Mouse (Mus musculus) kidney, postnatal 10 days (tissue): ENCODE results near the gene Mtm1.
"Not testable (repeated sequence)": the region's sequence is repeated elsewhere in the genome, so short reads cannot be mapped to it uniquely, and the experiment has no call there.

Experiments used
- DNase-seq: peaks from one replicate; pipeline ENCODE4 v3.0.0; 2021; ENCODE audit warnings: mixed read lengths

Mtm1 gene

GRCm38 (mm10) chrX:71287088-71287487 is 76.5 kb downstream of the Mtm1 start:
- DNase-seq = no peak

GRCm38 (mm10) chrX:71294191-71294590 is 83.6 kb downstream of the Mtm1 start:
- DNase-seq = no peak

GRCm38 (mm10) chrX:71296005-71296404 is 85.4 kb downstream of the Mtm1 start:
- DNase-seq = no peak

DNA sequence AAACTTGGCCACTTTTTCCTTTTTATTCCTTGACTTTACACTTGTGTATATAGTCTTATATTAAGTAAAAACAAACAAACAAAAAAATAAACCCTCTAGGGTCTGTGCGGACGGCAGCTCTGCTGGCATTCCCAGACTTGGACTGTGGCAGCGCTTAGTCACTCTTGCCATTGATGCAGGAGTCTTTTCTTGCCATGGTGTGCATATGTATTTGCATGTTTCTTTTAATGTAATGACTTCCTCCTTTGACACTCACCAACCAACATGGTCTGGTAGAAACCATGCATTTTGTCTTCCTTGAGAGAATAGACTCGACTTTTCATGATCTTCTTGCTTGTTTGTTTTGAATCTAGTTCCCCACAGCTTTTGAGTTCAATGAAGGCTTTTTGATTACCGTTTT is 91.6 kb downstream of the Mtm1 start:
- no peak for DNase-seq

DNA sequence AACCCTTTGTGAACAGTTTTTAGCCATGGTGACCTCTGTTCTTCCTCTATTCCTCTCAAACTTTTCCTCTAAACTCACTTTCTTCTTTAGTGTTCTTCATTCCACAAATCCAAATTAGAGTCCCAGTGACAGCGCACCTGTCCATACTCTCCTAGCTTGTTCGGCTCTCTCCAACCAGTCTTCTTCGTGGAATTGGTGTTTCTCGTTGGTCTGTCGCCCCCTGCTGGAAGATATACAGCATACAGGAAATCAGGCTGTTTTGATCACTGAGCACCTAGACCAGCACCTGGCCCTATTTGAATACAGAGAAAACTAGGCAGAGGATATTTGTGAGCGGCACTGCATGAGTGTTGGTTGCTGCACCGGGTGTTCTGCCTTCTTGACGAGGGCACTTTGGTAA is 100.7 kb downstream of the Mtm1 start:
- peak; percentile 55 for DNase-seq

- no peak for DNase-seq
Measured at GRCm38 (mm10) chrX:71314380-71314779, 103.8 kb downstream of the Mtm1 start.

DNA sequence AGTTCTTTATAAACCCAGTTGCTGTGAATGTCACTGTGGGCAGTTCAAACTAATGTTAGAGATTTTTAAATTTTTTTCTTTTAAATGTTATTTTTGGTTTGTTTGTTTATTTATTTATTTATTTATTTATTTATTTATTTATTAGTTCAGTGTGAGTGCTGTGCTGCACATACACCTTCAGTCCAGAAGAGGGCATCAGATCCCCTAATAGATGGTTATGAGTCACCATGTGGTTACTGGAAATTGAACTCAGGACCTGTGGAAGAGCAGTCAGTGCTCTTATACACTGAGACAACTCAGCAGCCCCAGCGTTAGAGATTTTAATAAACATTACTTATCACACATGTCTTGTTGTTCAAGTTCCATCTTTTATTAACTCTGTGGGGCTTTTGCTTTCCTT is 141.5 kb downstream of the Mtm1 start:
- DNase-seq = peak; percentile 9

- DNase-seq = no peak
Measured at GRCm38 (mm10) chrX:71355331-71355730, 144.8 kb downstream of the Mtm1 start.

DNA sequence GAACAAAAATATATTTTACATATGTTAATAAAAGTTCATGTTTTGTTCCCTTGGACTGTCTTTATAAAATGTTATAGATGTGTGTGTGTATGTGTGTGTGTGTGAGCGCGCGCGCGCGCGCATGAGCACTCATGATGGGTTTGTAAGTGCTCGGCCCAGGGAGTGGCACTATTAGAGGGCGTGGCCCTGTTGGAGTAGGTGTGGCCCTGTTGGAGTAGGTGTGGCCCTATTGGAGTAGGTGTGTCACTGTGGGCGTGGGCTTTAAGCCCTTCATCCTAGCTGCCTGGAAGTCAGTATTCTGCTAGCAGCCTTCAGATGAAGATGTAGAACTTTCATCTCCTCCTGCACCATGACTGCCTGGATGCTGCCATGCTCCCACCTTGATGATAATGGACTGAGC is 151.2 kb downstream of the Mtm1 start:
- not testable (repeated sequence) for DNase-seq

GRCm38 (mm10) chrX:71364062-71364461 is 153.5 kb downstream of the Mtm1 start:
- DNase-seq = no peak

- DNase-seq = peak; percentile 88
Measured at GRCm38 (mm10) chrX:71364554-71364991, 154.0 kb downstream of the Mtm1 start, which contains the start of gene Mtmr1. Mtmr1 (plus strand) TSS chrX:71364760.

DNA sequence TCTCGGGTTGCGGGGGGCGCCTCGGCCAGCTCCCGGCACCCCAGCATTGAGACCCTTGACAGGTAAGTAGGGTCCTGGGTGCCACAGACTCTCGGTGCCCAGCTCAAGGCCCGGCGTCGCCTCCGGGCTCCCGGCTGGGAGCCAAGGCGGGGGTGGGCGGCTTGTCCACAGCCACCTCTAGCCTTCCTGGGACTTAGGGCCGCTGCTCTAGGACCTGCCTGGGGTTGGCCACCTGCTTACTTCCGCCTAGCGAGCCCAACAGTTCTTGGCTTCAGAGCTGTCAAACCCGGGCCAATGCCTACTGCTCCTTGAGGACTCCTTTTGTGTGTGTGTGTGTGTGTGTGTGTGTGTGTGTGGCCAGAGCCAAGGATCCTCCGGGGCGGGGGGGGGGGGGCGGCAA is 154.4 kb downstream of the Mtm1 start:
- peak; percentile 41 for DNase-seq
